Mouse (Mus musculus): ENCODE results near the gene Taf5.

Taf5 gene

DNA sequence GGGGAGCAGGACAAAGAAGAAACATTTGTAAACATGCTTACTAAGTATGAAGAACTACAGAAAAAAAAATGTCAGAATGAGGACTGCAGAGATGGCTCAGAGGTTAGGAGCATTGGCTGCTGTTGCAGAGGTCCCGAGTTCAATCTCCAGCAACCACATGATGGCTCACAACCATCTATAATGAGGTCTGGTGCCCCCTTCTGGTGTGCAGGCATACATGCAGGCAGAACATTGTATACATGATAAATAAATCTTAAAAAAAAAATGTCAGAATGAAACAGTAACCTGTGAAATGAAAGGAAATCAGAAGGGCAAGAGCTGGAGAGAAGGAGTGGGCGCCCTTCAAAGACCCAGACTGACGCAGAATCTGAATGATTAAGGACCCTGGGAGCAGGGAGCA lies 1.7 kb upstream of the Taf5 start:
- no peak for DNase-seq (ENCODE audit: low spot score)

- peak; percentile 85 for DNase-seq (ENCODE audit: low spot score)
Measured at GRCm38 (mm10) chr19:47067924-47068611, 522 bp downstream of the Taf5 start.

- DNase-seq (ENCODE audit: low spot score), result no peak
Measured at GRCm38 (mm10) chr19:47088226-47088625, 20.7 kb downstream of the Taf5 start.

DNA sequence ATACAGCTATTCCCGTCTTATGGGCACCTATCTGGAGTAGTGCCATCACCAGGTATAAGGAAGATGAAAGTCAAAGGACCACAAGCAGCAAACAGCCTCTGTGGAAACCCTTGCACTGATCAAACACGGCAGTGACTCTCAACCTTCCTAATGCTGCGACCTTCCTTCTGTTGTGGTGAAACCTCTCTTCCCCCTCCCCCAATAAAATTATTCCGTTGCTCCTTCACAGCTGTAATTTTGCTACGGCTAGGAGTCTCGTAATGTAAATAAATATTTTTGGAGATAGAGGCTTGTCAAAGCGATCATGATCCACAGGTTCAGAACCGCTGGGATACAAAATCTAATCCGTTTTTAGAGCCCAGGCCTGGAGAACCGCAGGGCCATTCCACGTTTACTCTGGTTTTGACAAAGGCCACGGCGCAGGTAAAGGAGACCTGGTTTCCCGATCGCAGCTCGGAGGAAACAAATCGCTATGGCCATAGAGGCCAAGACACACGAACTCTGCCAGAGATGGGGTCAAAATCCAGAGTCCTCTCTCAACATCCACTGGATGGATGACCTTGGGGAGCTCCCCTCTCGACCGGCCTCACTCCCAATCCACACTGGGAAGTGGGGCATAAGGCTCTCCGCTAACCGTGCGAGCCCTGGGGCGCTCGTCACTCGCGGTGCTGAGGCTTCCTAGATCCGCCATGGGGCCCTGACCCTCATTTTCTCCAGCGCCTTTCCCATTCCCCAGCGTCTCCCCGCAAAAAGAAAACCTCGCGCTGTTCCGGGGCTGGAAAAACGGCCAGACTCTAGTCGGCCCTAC lies 22.4 kb downstream of the Taf5 start:
- no peak for DNase-seq (ENCODE audit: low spot score)

GRCm38 (mm10) chr19:47090550-47091156 lies 23.1 kb downstream of the Taf5 start, which contains the start of the genes Usmg5 and Pdcd11:
Gene Usmg5, minus strand, starts transcription at chr19:47090647.
Gene Pdcd11, plus strand, starts transcription at chr19:47090768.
- DNase-seq (ENCODE audit: low spot score), result peak; percentile 93

DNA sequence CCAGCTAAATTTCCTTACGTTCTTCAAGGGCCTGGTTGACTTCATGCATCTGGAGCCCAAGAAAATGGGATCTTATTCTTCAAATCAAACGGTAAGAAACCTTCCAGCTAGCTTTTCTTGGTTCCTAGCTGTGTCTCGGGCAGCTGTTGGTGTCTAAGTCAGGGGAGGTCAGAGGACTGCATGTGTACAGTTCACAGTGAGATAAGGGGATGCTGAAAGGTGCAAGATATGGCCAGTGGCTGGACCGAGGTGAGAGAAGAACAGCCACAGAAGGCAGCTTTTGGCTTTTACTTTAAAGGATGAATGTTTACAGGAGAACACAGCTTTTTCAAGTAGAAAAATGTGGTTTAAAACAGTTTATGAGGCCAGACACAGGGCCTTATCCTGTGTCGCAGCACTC lies 33.5 kb downstream of the Taf5 start:
- no peak for DNase-seq (ENCODE audit: low spot score)

- no peak for DNase-seq (ENCODE audit: low spot score)
Measured at GRCm38 (mm10) chr19:47104641-47105271, 37.2 kb downstream of the Taf5 start.

GRCm38 (mm10) chr19:47118634-47119033 lies 51.1 kb downstream of the Taf5 start:
- DNase-seq (ENCODE audit: low spot score), result no peak

DNA sequence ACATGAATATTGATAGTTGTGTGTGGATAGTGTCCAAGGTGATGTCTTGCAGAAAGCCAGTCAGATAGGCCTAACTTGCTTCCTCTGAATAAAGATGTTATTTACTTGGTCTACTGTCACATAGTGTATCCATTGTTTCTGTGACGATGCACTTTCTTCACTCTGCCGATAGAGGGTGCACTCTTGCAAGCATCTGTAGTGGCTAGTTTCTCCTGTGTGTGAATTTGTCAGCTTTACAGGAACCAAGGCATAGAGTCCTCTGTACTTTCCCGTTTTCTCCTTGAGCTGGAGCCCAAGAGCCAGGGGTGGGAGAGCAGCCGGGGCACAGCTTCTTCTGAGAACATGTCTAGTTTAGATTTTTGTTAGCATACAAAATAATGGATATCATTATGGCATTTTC lies 53.5 kb downstream of the Taf5 start:
- DNase-seq (ENCODE audit: low spot score), result no peak

- no peak for DNase-seq (ENCODE audit: low spot score)
Measured at GRCm38 (mm10) chr19:47122802-47123201, 55.3 kb downstream of the Taf5 start.

- DNase-seq (ENCODE audit: low spot score), result no peak
Measured at GRCm38 (mm10) chr19:47128164-47128563, 60.6 kb downstream of the Taf5 start.

GRCm38 (mm10) chr19:47128835-47129234 lies 61.3 kb downstream of the Taf5 start:
- DNase-seq (ENCODE audit: low spot score), result no peak

- DNase-seq (ENCODE audit: low spot score), result no peak
Measured at GRCm38 (mm10) chr19:47130551-47131125, 63.1 kb downstream of the Taf5 start.

All from ovary, postnatal 36 days (tissue).